Mouse (Mus musculus): ENCODE results near the gene Gprc5c.

The Gprc5c gene

GRCm38 (mm10) chr11:114850452-114851268 is at the start of gene Gprc5c:
Gene Gprc5c (plus strand): TSS chr11:114851152.
- no peak for DNase-seq

- DNase-seq, result no peak
Measured at GRCm38 (mm10) chr11:114801906-114802305, 49.0 kb upstream of the Gprc5c start.

GRCm38 (mm10) chr11:114802540-114803267 is 48.2 kb upstream of the Gprc5c start:
- no peak for DNase-seq

- DNase-seq, result no peak
Measured at GRCm38 (mm10) chr11:114803990-114804389, 47.0 kb upstream of the Gprc5c start.

GRCm38 (mm10) chr11:114807025-114807424 is 43.9 kb upstream of the Gprc5c start:
- no peak for DNase-seq

GRCm38 (mm10) chr11:114807686-114808427 is 43.1 kb upstream of the Gprc5c start:
- DNase-seq, result no peak

GRCm38 (mm10) chr11:114809371-114809770 is 41.6 kb upstream of the Gprc5c start:
- DNase-seq, result no peak

GRCm38 (mm10) chr11:114810344-114810743 is 40.6 kb upstream of the Gprc5c start:
- DNase-seq, result no peak

- peak; percentile 96 for DNase-seq
Measured at GRCm38 (mm10) chr11:114812731-114813240, 38.2 kb upstream of the Gprc5c start.

- DNase-seq, result no peak
Measured at GRCm38 (mm10) chr11:114814873-114815592, 35.9 kb upstream of the Gprc5c start.

- DNase-seq, result no peak
Measured at GRCm38 (mm10) chr11:114816934-114817333, 34.0 kb upstream of the Gprc5c start.

GRCm38 (mm10) chr11:114818185-114818584 is 32.8 kb upstream of the Gprc5c start:
- no peak for DNase-seq

GRCm38 (mm10) chr11:114819110-114819509 is 31.8 kb upstream of the Gprc5c start:
- DNase-seq, result no peak

- DNase-seq, result no peak
Measured at GRCm38 (mm10) chr11:114820444-114820843, 30.5 kb upstream of the Gprc5c start.

- DNase-seq, result no peak
Measured at GRCm38 (mm10) chr11:114821325-114821724, 29.6 kb upstream of the Gprc5c start.

- peak; percentile 65 for DNase-seq
Measured at GRCm38 (mm10) chr11:114822727-114823126, 28.2 kb upstream of the Gprc5c start.

GRCm38 (mm10) chr11:114823199-114823725 is 27.7 kb upstream of the Gprc5c start:
- no peak for DNase-seq

- no peak for DNase-seq
Measured at GRCm38 (mm10) chr11:114826686-114827085, 24.3 kb upstream of the Gprc5c start.

GRCm38 (mm10) chr11:114829499-114830432 is 21.2 kb upstream of the Gprc5c start:
- DNase-seq, result peak; percentile 63

GRCm38 (mm10) chr11:114830433-114830773 is 20.5 kb upstream of the Gprc5c start:
- no peak for DNase-seq

- no peak for DNase-seq
Measured at GRCm38 (mm10) chr11:114833166-114833565, 17.8 kb upstream of the Gprc5c start.
